Mouse (Mus musculus) stomach, postnatal 0 days (tissue): ENCODE results near the gene Ldlrad1. TPM values are rescaled to one million over a fixed set of nuclear protein-coding genes. Genes with fewer than 3 reads are reported as not detected.

ENCODE experiments used
- ATAC-seq: fragments of 200-750 bp; cut with Nextera tagmentation; 2 replicates; pipeline ENCODE4 v1.8.0; 2017; ENCODE audit not compliant: low FRiP score, low TSS enrichment
- DNase-seq: peaks from one replicate; pipeline ENCODE4 v3.0.0-alpha.2; 2016; ENCODE audit warnings: low spot score
- H3K27ac ChIP-seq: fragments of 300-500 bp; sonication (generic); replicated peaks from 2 replicates; pipeline ENCODE4 v1.5.1; 2014; ENCODE audit warnings: mild to moderate bottlenecking, control low read depth
- H3K27me3 ChIP-seq: fragments of 300-500 bp; sonication (generic); 2 replicates; pipeline ENCODE4 v1.6.1; 2014; ENCODE audit warnings: low read length; ENCODE audit not compliant: control insufficient read depth, insufficient read depth
- H3K36me3 ChIP-seq: fragments of 300-500 bp; sonication (generic); 2 replicates; pipeline ENCODE4 v1.6.1; 2014; ENCODE audit warnings: low read length, mixed read lengths; ENCODE audit not compliant: control insufficient read depth, insufficient read depth
- H3K4me1 ChIP-seq: fragments of 300-500 bp; sonication (generic); replicated peaks from 2 replicates; pipeline ENCODE4 v1.6.1; 2014; ENCODE audit warnings: antibody characterized with exemption; ENCODE audit not compliant: control insufficient read depth, insufficient read depth
- H3K4me2 ChIP-seq: fragments of 300-500 bp; sonication (generic); replicated peaks from 2 replicates; pipeline ENCODE4 v1.6.1; 2014; ENCODE audit warnings: low read depth, mild to moderate bottlenecking, control low read depth, moderate library complexity
- H3K4me3 ChIP-seq: fragments of 300-500 bp; sonication (generic); 2 replicates; pipeline ENCODE4 v1.5.1; 2014; ENCODE audit warnings: low read depth, low read length, control low read depth
- H3K9ac ChIP-seq: fragments of 300-500 bp; sonication (generic); 2 replicates; pipeline ENCODE4 v1.6.1; 2014; ENCODE audit warnings: mild to moderate bottlenecking, low read length, control low read depth, mixed read lengths
- H3K9me3 ChIP-seq: fragments of 300-500 bp; sonication (generic); 2 replicates; pipeline ENCODE4 v1.6.1; 2016; ENCODE audit warnings: low read length; ENCODE audit not compliant: control insufficient read depth
- CTCF ChIP-seq: IDR thresholded peaks from 2 replicates; pipeline ENCODE4 v1.5.1; 2016; ENCODE audit warnings: antibody characterized with exemption, low read depth, mild to moderate bottlenecking, moderate library complexity
- EP300 ChIP-seq: optimal IDR thresholded peaks from 2 replicates; pipeline ENCODE3; 2016; ENCODE audit warnings: antibody characterized with exemption
- WGBS: fragments of 180-500 bp; shearing (Covaris S2); extraction: QIAGEN DNeasy Blood & Tissue Kit; methylation state at CpG from one replicate; pipeline ENCODE4 v1.1.7; 2014; 5-methylcytosine and 5-hydroxymethylcytosine counted together
- polyA plus RNA-seq: library from polyadenylated mRNA; unstranded; fragments of >200 nt; fragmentation: Nextera tagmentation; extraction: Ambion mirVana; gene quantifications from 2 replicates; pipeline ENCODE4 v1.2.1, GENCODE M21; 2015

Ldlrad1 gene
- polyA plus RNA-seq, 1 experiment from 2014 or later: 0.08 TPM

DNA sequence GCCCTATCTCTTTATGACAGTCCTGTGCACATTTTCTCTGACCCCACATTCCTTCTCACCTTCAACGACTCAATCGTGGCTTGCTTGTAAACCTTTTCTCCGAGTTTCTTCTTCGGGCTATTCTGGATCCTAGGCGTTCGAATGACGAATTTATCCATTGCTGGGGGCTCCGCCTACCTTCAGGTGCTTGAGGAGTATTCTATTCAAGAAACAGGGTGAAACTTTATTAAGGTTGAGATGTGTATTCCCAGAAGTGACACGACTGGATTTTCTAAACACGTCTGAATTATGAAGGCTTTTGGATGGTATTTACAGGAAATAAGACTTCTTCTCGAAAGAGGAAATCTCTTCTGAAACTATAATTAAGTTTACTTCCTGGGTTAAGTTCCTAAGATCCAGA is 31.5 kb upstream of the Ldlrad1 start:
- WGBS: 16% methylated on average over 11 of the region's 11 CpGs
- no peaks in the 10 kb centered on the region for H3K9me3 ChIP-seq
- H3K4me1 ChIP-seq: peaks cover 5% of the 10 kb centered on the region; the same call in 1 of the 2 replicates
- peak overlapping the region; percentile 91 for H3K9ac ChIP-seq
- TF ChIP-seq EP300: no peak
- no peak for TF ChIP-seq CTCF
- peak overlapping the region; percentile 98 for H3K4me3 ChIP-seq
- DNase-seq: peak; percentile 34
- H3K27ac ChIP-seq: peak overlapping the region; percentile 98
- peak overlapping the region; percentile 72 for H3K4me2 ChIP-seq
- ATAC-seq: no peak
- H3K27me3 ChIP-seq: no peaks in the 10 kb centered on the region
- H3K36me3 ChIP-seq: no peaks in the 10 kb centered on the region

GRCm38 (mm10) chr4:107178182-107178829 is 30.7 kb upstream of the Ldlrad1 start, which contains the start of gene Tmem59:
Gene Tmem59 (plus strand): TSS chr4:107178399.
- Histone ChIP-seq H3K4me3 (peak within 1 kb of the TSS; percentile 98), H3K4me2 (peak within 1 kb of the TSS; percentile 72), H3K9ac (peak within 1 kb of the TSS; percentile 91), H3K36me3 (no peaks in the 10 kb centered on the region), H3K9me3 (no peaks in the 10 kb centered on the region), H3K27ac (peak within 1 kb of the TSS; percentile 98), H3K4me1 (peaks cover 5% of the 10 kb centered on the region; the same call in 1 of the 2 replicates), H3K27me3 (no peaks in the 10 kb centered on the region)
- WGBS: 0% methylated on average over 48 of the region's 49 CpGs
- peak; percentile 99 for DNase-seq
- peak; percentile 97 for ATAC-seq
- peak; percentile 29; the same call in 1 of the 2 replicates for TF ChIP-seq CTCF
- TF ChIP-seq EP300: no peak

- WGBS: 0% methylated on average over 41 of the region's 47 CpGs
- TF ChIP-seq CTCF (peak; percentile 33), EP300 (peak; percentile 60)
- Histone ChIP-seq H3K9ac (peak within 1 kb of the TSS; percentile 91), H3K27me3 (no peaks in the 10 kb centered on the region), H3K4me1 (peaks cover 5% of the 10 kb centered on the region; the same call in 1 of the 2 replicates), H3K27ac (peak within 1 kb of the TSS; percentile 98), H3K4me3 (peak within 1 kb of the TSS; percentile 98), H3K4me2 (peak within 1 kb of the TSS; percentile 72), H3K9me3 (no peaks in the 10 kb centered on the region), H3K36me3 (no peaks in the 10 kb centered on the region)
- no peak for DNase-seq
- peak; percentile 73 for ATAC-seq
Measured at GRCm38 (mm10) chr4:107178830-107179490, 30.0 kb upstream of the Ldlrad1 start, which contains the start of gene Tceanc2. Gene Tceanc2 (minus strand): TSS chr4:107179116.

GRCm38 (mm10) chr4:107179561-107179960 is 29.4 kb upstream of the Ldlrad1 start:
- Histone ChIP-seq H3K4me3 (peak overlapping the region; percentile 98), H3K36me3 (no peaks in the 10 kb centered on the region), H3K27ac (peak overlapping the region; percentile 98), H3K4me1 (peaks cover 5% of the 10 kb centered on the region; the same call in 1 of the 2 replicates), H3K9me3 (no peaks in the 10 kb centered on the region), H3K4me2 (peak overlapping the region; percentile 61), H3K9ac (peak overlapping the region; percentile 91), H3K27me3 (no peaks in the 10 kb centered on the region)
- 0% methylated on average over 8 of the region's 8 CpGs for WGBS
- no peak for DNase-seq
- TF ChIP-seq CTCF (no peak), EP300 (no peak)
- no peak for ATAC-seq

GRCm38 (mm10) chr4:107180746-107181145 is 28.2 kb upstream of the Ldlrad1 start:
- Histone ChIP-seq H3K9me3 (no peaks in the 10 kb centered on the region), H3K4me3 (no peak overlapping the region), H3K9ac (no peak overlapping the region), H3K27ac (no peak overlapping the region), H3K4me2 (no peak overlapping the region), H3K36me3 (no peaks in the 10 kb centered on the region), H3K4me1 (peaks cover 5% of the 10 kb centered on the region; the same call in 1 of the 2 replicates), H3K27me3 (no peaks in the 10 kb centered on the region)
- DNase-seq (no peak), ATAC-seq (no peak)
- TF ChIP-seq EP300: no peak

GRCm38 (mm10) chr4:107181866-107182265 is 27.1 kb upstream of the Ldlrad1 start:
- Histone ChIP-seq H3K27ac (no peak overlapping the region), H3K4me1 (peaks cover 4% of the 10 kb centered on the region; the same call in 1 of the 2 replicates), H3K4me2 (no peak overlapping the region), H3K4me3 (no peak overlapping the region), H3K9me3 (no peaks in the 10 kb centered on the region), H3K27me3 (no peaks in the 10 kb centered on the region), H3K9ac (no peak overlapping the region), H3K36me3 (peaks cover 2% of the 10 kb centered on the region; the same call in 1 of the 2 replicates)
- no peak for ATAC-seq
- WGBS: 70% methylated on average over 6 of the region's 6 CpGs
- TF ChIP-seq CTCF (no peak), EP300 (no peak)
- DNase-seq: no peak
